Mouse (Mus musculus) layer of hippocampus, postnatal 25 days (tissue): Measurements from ENCODE around the gene Rxra. TPM values are rescaled to one million over a fixed set of nuclear protein-coding genes. Genes with fewer than 3 reads are reported as not detected.

ENCODE experiments used
- DNase-seq, 2 experiments: peaks; one replicate each; pipeline ENCODE4 v3.0.0; 2022; ENCODE audit warnings: mixed read lengths in 2 of 2, low spot score in 1 of 2; ENCODE audit errors: extremely low spot score in 1 of 2
- total RNA-seq, 2 experiments: library from RNA; stranded (reverse); gene quantifications; 2 replicates each; pipeline ENCODE4 v1.2.3; 2021

Rxra gene
- total RNA-seq, 2 experiments from 2014 or later, result 22.2 to 29.1 TPM

- DNase-seq, result no peak
Measured at GRCm38 (mm10) chr2:27730002-27730905, 54.0 kb downstream of the Rxra start.

GRCm38 (mm10) chr2:27733021-27733420 is 56.8 kb downstream of the Rxra start:
- no peak for DNase-seq

GRCm38 (mm10) chr2:27734328-27734727 is 58.1 kb downstream of the Rxra start:
- DNase-seq, result no peak

- no peak for DNase-seq
Measured at GRCm38 (mm10) chr2:27734800-27735199, 58.6 kb downstream of the Rxra start.

GRCm38 (mm10) chr2:27736802-27737201 is 60.6 kb downstream of the Rxra start:
- no peak for DNase-seq

- no peak for DNase-seq
Measured at GRCm38 (mm10) chr2:27738396-27738795, 62.2 kb downstream of the Rxra start.

- peak; percentile 65 to 71 for DNase-seq
Measured at GRCm38 (mm10) chr2:27740091-27740608, 63.9 kb downstream of the Rxra start.

GRCm38 (mm10) chr2:27743177-27743576 is 66.9 kb downstream of the Rxra start:
- DNase-seq, result no peak

- no peak for DNase-seq
Measured at GRCm38 (mm10) chr2:27743863-27744611, 67.8 kb downstream of the Rxra start.

GRCm38 (mm10) chr2:27744612-27745351 is 68.5 kb downstream of the Rxra start:
- DNase-seq, result no peak

- no peak for DNase-seq
Measured at GRCm38 (mm10) chr2:27745673-27746620, 69.7 kb downstream of the Rxra start.

GRCm38 (mm10) chr2:27746854-27747253 is 70.6 kb downstream of the Rxra start:
- no peak for DNase-seq

- no peak for DNase-seq
Measured at GRCm38 (mm10) chr2:27748984-27749383, 72.7 kb downstream of the Rxra start.

- DNase-seq, result no peak
Measured at GRCm38 (mm10) chr2:27750399-27751134, 74.3 kb downstream of the Rxra start.

- no peak for DNase-seq
Measured at GRCm38 (mm10) chr2:27751135-27751519, 74.9 kb downstream of the Rxra start.

- no peak for DNase-seq
Measured at GRCm38 (mm10) chr2:27751803-27752202, 75.6 kb downstream of the Rxra start.

- DNase-seq, result no peak
Measured at GRCm38 (mm10) chr2:27754094-27754493, 77.9 kb downstream of the Rxra start.

GRCm38 (mm10) chr2:27755986-27756641 is 79.9 kb downstream of the Rxra start:
- no peak for DNase-seq
